Mouse (Mus musculus): ENCODE measurements at regions not wholly inside any gene's neighbourhood (a gene's known extent, or its start where the extent isn't known, plus 50 kb on each side); places are given as distances from the start of the nearest gene placed in this dataset.

- no peak for DNase-seq (ENCODE audit: low read depth, low spot score)
Measured at GRCm38 (mm10) chr1:52397460-52397859, 103.0 kb downstream of the Nab1 start.

DNA sequence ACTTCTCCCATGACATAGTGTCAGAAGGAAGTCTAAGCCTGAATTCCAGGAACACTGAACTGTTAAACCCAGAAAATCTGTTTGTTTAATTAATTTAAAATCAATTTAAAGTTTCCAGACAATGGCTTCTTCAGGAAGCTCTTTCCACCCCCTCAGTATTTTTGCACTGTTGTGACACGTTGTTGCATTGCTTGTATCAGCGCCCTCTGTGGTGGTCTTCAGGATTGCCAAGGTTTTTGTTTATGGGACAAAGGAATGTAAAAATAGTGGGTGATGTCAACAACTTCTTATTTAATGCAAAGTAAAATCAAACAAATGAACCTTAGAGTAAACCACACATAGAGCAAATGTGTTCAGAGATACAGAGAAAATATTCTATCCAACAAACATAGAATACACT is 107.5 kb downstream of the Nab1 start:
- no peak for DNase-seq (ENCODE audit: low read depth, low spot score)

GRCm38 (mm10) chr1:52388836-52389235 is 111.6 kb downstream of the Nab1 start:
- no peak for DNase-seq (ENCODE audit: low read depth, low spot score)

- no peak for DNase-seq (ENCODE audit: low read depth, low spot score)
Measured at GRCm38 (mm10) chr1:52388118-52388517, 112.4 kb downstream of the Nab1 start.

DNA sequence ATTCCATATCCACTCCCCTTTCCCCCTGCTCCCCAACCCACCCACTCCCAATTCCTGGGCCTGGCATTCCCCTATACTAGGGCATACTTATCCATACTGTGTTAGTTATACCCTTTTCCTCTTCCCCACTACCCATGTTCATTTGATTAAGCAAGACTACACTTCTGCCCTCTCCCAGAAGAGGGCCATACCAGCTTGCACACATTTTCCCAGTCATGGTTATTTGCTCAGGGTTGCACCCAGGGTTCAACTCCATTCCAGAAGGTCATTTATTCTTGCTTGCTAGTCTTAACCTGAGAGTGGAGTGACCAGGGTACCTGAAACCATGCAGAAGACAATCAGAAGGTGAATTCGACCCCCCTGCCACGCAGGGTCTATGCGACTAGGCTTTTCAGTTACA is 113.4 kb downstream of the Nab1 start:
- no peak for DNase-seq (ENCODE audit: low read depth, low spot score)

DNA sequence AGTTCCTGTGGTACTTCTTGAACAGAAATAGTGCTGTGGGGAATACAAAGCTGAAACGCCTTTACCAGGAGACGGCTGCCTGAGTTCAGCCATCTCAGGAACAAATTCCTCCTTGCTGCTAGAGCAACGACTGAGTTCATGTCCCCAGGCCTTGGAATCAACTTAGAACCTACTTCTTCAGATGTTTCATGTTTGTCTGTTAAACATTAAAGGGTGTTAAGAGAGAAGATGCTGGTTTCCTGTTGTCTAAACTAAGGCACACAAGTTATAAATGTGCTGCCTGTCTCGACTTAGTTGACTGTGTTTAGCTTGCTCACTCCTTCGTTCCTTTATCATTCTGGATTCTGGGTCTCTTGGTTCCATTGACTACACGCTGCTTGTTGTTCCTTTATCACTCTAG is 125.2 kb downstream of the Nab1 start:
- no peak for DNase-seq (ENCODE audit: low read depth, low spot score)

DNA sequence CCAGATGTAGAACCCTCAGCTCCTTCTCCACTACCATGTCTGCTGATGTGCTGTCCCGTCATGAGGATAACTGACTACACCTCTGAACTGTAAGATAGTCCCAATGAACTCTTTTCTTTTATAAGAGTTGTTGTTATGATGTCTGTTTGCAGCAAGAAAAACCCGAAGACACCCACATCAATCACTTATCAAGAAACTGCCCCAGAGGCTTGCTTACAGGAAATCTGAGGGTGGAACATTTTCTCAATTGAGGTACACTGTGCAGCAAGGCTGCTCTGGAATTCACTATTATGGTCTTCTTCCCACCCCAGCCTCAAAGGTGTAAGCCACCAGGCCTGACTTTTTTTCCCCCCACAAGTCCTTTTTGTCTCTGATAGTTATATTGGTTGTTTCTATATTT is 125.8 kb downstream of the Nab1 start:
- DNase-seq (ENCODE audit: low read depth, low spot score): no peak

- DNase-seq (ENCODE audit: low read depth, low spot score): no peak
Measured at GRCm38 (mm10) chr1:52373817-52374216, 126.7 kb downstream of the Nab1 start.

GRCm38 (mm10) chr1:52366386-52366785 is 133.4 kb upstream of the Gls start:
- DNase-seq (ENCODE audit: low read depth, low spot score): no peak

DNA sequence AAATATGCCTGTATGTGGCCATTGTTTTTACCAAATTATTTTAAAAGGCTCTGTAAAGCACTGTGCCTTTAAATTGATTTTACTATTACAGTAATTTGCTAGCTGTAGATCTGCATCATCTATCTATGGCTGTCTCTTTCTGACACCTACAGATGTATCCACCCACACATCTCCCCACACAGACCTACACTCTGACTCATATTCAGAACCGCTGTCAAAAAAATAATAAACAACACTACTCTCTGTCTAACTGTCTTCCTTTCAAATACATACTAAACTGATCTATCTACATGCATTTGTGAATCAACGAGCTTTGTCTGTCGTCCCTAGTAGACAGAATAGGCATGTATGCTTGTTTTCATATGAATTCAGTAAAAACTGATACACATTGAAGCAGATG is 130.6 kb upstream of the Gls start:
- no peak for DNase-seq (ENCODE audit: low read depth, low spot score)

DNA sequence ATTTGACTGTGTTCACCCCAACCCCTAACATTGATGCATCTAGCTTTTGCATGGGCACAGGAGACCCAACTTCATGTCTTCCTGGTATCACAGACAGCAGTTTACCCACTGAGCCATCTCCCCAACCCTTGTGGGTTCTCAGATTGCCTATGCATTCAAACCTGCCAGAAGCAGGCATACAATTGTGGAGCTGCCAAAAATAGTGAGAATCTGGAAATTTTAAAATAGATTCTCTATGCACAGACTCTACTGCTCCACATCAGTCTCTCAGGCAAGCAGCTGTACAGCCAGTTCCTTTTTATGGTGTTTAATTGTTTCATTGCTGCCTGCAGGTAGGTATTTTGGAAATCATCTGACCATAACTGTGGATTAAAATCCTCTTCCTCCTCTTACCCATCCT is 129.9 kb upstream of the Gls start:
- DNase-seq (ENCODE audit: low read depth, low spot score): no peak

GRCm38 (mm10) chr1:52354041-52354582 is 121.1 kb upstream of the Gls start:
- no peak for DNase-seq (ENCODE audit: low read depth, low spot score)

DNA sequence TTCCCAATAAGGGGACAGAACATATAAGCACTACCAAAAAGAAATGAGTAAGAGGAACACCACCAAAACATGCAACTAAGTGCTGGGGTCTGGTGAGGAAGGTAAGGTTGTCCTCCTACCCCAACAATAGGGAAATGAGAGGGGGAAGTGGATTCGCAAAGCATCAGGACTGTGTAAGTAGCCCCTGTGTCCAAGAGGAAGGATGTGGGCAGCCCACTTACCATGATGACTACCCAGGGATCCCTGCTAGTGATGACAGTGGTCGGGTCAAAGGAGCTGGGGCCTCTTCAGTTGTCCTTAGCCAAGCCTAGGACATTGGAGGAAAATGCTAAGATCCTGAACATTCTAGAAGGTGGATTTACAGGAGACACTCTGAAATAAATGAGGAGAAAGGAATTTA is 109.1 kb upstream of the Gls start:
- no peak for DNase-seq (ENCODE audit: low read depth, low spot score)

DNA sequence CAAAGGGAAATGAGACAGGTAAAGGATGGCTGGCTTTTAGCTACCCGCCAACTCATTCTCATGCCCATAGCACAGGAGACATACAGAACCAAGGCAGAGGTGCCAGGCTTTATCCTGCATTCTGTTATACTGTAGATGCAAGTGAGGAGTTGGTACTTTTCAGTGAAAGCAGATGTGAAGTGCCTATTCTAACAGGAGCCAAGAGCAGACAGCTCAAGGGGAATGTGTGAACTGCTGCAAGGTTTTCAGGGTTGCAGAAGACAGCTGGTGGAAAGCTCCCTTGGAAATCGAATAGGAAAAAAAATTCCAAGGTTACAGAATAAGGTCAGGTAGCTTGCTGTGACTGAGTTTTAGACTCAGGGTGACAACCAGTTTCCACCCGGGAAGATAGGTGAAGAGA is 105.7 kb upstream of the Gls start:
- DNase-seq (ENCODE audit: low read depth, low spot score): no peak

GRCm38 (mm10) chr1:52338243-52338642 is 105.2 kb upstream of the Gls start:
- no peak for DNase-seq (ENCODE audit: low read depth, low spot score)

GRCm38 (mm10) chr1:52336696-52337095 is 103.7 kb upstream of the Gls start:
- DNase-seq (ENCODE audit: low read depth, low spot score): no peak

GRCm38 (mm10) chr1:52332013-52332412 is 99.0 kb upstream of the Gls start:
- no peak for DNase-seq (ENCODE audit: low read depth, low spot score)

DNA sequence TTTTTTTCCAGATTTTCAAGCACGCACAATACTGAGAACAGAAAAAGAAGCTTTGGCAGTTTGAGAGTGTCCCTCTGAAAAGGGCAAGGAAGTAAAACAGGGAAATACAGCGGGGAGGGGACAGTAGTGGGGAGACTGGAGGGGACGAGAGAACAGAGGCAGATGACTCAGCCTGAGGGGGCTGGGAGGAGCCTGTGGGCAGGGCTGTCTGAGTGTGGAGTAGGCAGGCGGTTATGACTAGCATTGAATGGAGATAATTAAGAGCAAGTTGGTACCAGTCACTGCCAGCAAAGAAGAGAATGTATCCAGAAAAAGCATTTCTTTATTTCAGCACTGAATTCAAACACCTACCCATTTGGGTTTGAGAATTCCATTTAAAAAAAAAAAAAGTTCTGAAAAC is 98.4 kb upstream of the Gls start:
- no peak for DNase-seq (ENCODE audit: low read depth, low spot score)

DNA sequence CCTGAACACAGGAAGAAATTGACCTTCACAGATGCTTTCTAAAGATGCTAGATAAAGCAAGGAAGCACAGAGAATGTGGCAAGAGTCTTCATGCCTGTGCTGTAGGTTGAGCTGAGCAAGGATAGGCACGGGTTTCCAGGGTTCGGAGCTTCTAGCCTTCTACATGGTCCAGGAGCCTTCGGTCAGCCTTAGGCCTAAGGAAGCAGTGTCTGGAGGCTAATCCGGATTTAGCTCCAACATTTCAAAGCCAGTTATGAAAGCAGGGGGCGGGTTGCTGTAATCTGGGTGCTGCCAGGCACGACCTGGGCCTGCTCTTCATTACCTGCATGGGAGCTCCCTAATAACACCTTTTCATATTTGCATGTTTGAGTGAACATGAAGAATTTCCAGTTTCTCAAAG is 97.5 kb upstream of the Gls start:
- no peak for DNase-seq (ENCODE audit: low read depth, low spot score)

DNA sequence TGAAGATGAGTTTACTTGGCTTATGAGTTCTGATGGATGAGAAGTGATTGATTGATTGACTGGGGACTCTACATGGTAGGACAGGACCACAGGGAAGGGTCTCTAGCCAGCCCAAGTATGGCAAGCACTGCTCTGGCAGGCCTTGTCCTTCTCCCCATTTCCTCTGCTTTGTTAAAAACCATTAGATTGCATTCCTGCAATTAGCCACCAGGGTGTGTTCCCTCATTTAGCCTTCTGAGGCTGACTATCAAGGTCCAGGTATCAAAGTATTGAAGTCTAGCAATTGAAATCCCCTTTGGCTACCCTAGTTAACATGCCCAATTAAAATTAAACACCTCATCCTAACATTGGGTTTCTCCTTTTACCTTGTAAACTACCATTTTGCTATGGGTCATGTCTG is 95.5 kb upstream of the Gls start:
- no peak for DNase-seq (ENCODE audit: low read depth, low spot score)

- DNase-seq (ENCODE audit: low read depth, low spot score): no peak
Measured at GRCm38 (mm10) chr1:52324356-52324755, 91.3 kb upstream of the Gls start.

DNA sequence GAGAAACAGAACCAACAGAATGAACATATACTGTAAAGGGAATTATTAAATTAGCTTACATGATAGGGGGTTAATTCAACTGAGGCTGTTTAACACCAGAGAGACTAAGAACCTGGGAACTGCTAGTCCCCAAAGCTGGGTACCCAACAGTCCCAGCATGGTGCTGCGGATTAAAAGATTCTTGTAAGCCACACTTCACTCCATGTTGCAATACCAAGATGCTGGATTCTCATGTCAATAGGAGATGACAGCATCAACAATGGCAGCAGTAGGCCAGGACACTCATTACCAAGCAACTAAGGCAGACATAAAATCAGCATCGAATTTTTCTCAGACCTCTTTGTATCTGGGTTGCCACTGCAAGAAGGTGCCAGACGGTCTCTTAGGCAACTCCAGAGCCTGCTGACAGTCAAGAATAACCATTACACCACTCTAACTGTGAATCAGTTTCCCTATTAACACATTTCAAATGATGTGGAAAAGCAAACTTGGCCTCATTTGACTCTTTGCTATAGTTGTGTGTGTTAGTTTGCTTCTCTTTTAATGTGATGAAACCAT is 79.1 kb upstream of the Gls start:
- DNase-seq (ENCODE audit: low read depth, low spot score): no peak

DNA sequence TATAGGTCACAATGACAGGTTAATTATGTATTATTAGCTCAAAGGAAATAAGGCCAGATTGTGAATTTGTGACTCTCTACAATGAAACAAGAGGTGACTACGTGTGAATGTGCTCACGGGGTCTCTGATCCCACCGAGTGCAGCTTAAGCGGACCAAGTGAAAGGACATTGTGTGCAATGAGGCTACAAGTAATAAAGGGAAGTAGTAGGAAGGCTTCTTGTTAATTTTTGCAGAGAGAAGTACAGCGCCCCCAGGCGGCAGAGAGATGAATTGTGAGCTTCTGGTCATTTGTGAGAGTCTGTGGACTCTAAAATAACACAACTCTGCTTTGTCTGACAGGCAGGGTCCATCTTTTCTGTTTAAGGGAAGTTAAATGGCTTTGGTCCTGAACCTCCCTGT is 73.9 kb upstream of the Gls start:
- DNase-seq (ENCODE audit: low read depth, low spot score): no peak
